Mouse (Mus musculus) intestine, embryonic 16.5 days (tissue): ENCODE measurements around the gene Gtf2e1. TPM values are rescaled to one million over a fixed set of nuclear protein-coding genes. Genes with fewer than 3 reads are reported as not detected.

Experiments
- ATAC-seq: fragments of 200-750 bp; cut with Nextera tagmentation; 2 replicates; pipeline ENCODE4 v1.8.0; 2017; ENCODE audit warnings: moderate TSS enrichment, moderate library complexity
- H3K27ac ChIP-seq: fragments of 300-500 bp; sonication (generic); 2 replicates; pipeline ENCODE4 v1.5.1; 2014; ENCODE audit warnings: mild to moderate bottlenecking, low read length
- H3K27me3 ChIP-seq: fragments of 300-500 bp; sonication (generic); replicated peaks from 2 replicates; pipeline ENCODE4 v1.6.1; 2014; ENCODE audit warnings: low read length, control low read depth, mixed read lengths; ENCODE audit not compliant: control insufficient read depth, insufficient read depth
- H3K36me3 ChIP-seq: fragments of 300-500 bp; sonication (generic); 2 replicates; pipeline ENCODE4 v1.6.1; 2014; ENCODE audit warnings: low read length, control low read depth; ENCODE audit not compliant: control insufficient read depth, insufficient read depth
- H3K4me1 ChIP-seq: fragments of 300-500 bp; sonication (generic); 2 replicates; pipeline ENCODE4 v1.6.1; 2014; ENCODE audit warnings: low read length, control low read depth, mixed read lengths; ENCODE audit not compliant: control insufficient read depth, insufficient read depth
- H3K4me2 ChIP-seq: fragments of 300-500 bp; sonication (generic); 2 replicates; pipeline ENCODE4 v1.6.1; 2014; ENCODE audit warnings: low read depth, low read length, control low read depth
- H3K4me3 ChIP-seq: fragments of 300-500 bp; sonication (generic); 2 replicates; pipeline ENCODE4 v1.5.1; 2014; ENCODE audit warnings: mild to moderate bottlenecking, low read length
- H3K9ac ChIP-seq: fragments of 300-500 bp; sonication (generic); 2 replicates; pipeline ENCODE4 v1.6.1; 2014; ENCODE audit warnings: low read depth, low read length
- H3K9me3 ChIP-seq: fragments of 300-500 bp; sonication (generic); 2 replicates; pipeline ENCODE4 v1.6.1; 2016; ENCODE audit warnings: low read length, control low read depth; ENCODE audit not compliant: control insufficient read depth
- WGBS: fragments of 180-500 bp; shearing (Covaris S2); extraction: QIAGEN DNeasy Blood & Tissue Kit; methylation state at CpG from one replicate; pipeline ENCODE4 v1.1.7; 2014; 5-methylcytosine and 5-hydroxymethylcytosine counted together
- polyA plus RNA-seq: library from polyadenylated mRNA; unstranded; fragments of >200 nt; fragmentation: Nextera tagmentation; extraction: Ambion mirVana; gene quantifications from 2 replicates; pipeline ENCODE4 v1.2.1, GENCODE M21; 2015

Gtf2e1 gene
- polyA plus RNA-seq, 1 experiment from 2014 or later: 16.4 TPM

- Histone ChIP-seq H3K9me3 (peaks cover 4% of the 10 kb centered on the region; the same call in 1 of the 2 replicates), H3K9ac (no peak overlapping the region), H3K4me1 (no peaks in the 10 kb centered on the region), H3K4me3 (no peak overlapping the region), H3K27me3 (no peaks in the 10 kb centered on the region), H3K27ac (no peak overlapping the region), H3K4me2 (no peak overlapping the region), H3K36me3 (peaks cover 9% of the 10 kb centered on the region)
- 94% methylated on average over 3 of the region's 3 CpGs for WGBS
- ATAC-seq: no peak
These were observed 12.8 kb downstream of the Gtf2e1 start for GRCm38 (mm10) chr16:37526688-37527223.

GRCm38 (mm10) chr16:37525121-37525520, 14.5 kb downstream of the Gtf2e1 start:
- H3K4me1 ChIP-seq: no peaks in the 10 kb centered on the region
- no peak for ATAC-seq
- H3K4me2 ChIP-seq: no peak overlapping the region
- WGBS: 77% methylated on average over 2 of the region's 2 CpGs
- H3K27me3 ChIP-seq: no peaks in the 10 kb centered on the region
- H3K4me3 ChIP-seq: no peak overlapping the region
- peaks cover 16% of the 10 kb centered on the region for H3K36me3 ChIP-seq
- no peak overlapping the region for H3K9ac ChIP-seq
- H3K9me3 ChIP-seq: peaks cover 4% of the 10 kb centered on the region; the same call in 1 of the 2 replicates
- no peak overlapping the region for H3K27ac ChIP-seq

GRCm38 (mm10) chr16:37522100-37522697, 17.4 kb downstream of the Gtf2e1 start:
- no peak overlapping the region for H3K27ac ChIP-seq

GRCm38 (mm10) chr16:37520190-37521040, 19.2 kb downstream of the Gtf2e1 start:
- ATAC-seq: no peak
- peaks cover 16% of the 10 kb centered on the region for H3K36me3 ChIP-seq

More at GRCm38 (mm10) chr16:37522100-37522697, 17.4 kb downstream of the Gtf2e1 start:
- Histone ChIP-seq H3K4me2 (no peak overlapping the region), H3K36me3 (peaks cover 16% of the 10 kb centered on the region), H3K4me1 (no peaks in the 10 kb centered on the region), H3K9me3 (peaks cover 4% of the 10 kb centered on the region; the same call in 1 of the 2 replicates), H3K4me3 (no peak overlapping the region), H3K27me3 (no peaks in the 10 kb centered on the region), H3K9ac (no peak overlapping the region)
- 93% methylated on average over 7 of the region's 7 CpGs for WGBS
- no peak for ATAC-seq

GRCm38 (mm10) chr16:37519721-37520120, 19.9 kb downstream of the Gtf2e1 start:
- Histone ChIP-seq H3K9me3 (peaks cover 4% of the 10 kb centered on the region; the same call in 1 of the 2 replicates), H3K9ac (no peak overlapping the region), H3K27me3 (no peaks in the 10 kb centered on the region), H3K27ac (no peak overlapping the region), H3K36me3 (peaks cover 16% of the 10 kb centered on the region), H3K4me1 (no peaks in the 10 kb centered on the region), H3K4me2 (no peak overlapping the region), H3K4me3 (no peak overlapping the region)
- 97% methylated on average over 1 of the region's 1 CpGs for WGBS
- no peak for ATAC-seq

More at GRCm38 (mm10) chr16:37520190-37521040, 19.2 kb downstream of the Gtf2e1 start:
- Histone ChIP-seq H3K4me1 (no peaks in the 10 kb centered on the region), H3K27ac (no peak overlapping the region), H3K9ac (no peak overlapping the region), H3K4me3 (no peak overlapping the region), H3K4me2 (no peak overlapping the region), H3K27me3 (no peaks in the 10 kb centered on the region), H3K9me3 (peaks cover 4% of the 10 kb centered on the region; the same call in 1 of the 2 replicates)
- WGBS: 91% methylated on average over 2 of the region's 2 CpGs

- H3K27me3 ChIP-seq: no peaks in the 10 kb centered on the region
- peaks cover 11% of the 10 kb centered on the region for H3K36me3 ChIP-seq
- 83% methylated on average over 2 of the region's 2 CpGs for WGBS
- no peaks in the 10 kb centered on the region for H3K4me1 ChIP-seq
- H3K27ac ChIP-seq: no peak overlapping the region
- peaks cover 2% of the 10 kb centered on the region; the same call in 1 of the 2 replicates for H3K9me3 ChIP-seq
- H3K4me3 ChIP-seq: no peak overlapping the region
- no peak for ATAC-seq
- H3K9ac ChIP-seq: no peak overlapping the region
- H3K4me2 ChIP-seq: no peak overlapping the region
These were observed 20.9 kb downstream of the Gtf2e1 start for GRCm38 (mm10) chr16:37518662-37519061.

GRCm38 (mm10) chr16:37517596-37518211, 21.9 kb downstream of the Gtf2e1 start:
- Histone ChIP-seq H3K27me3 (no peaks in the 10 kb centered on the region), H3K27ac (no peak overlapping the region), H3K4me1 (no peaks in the 10 kb centered on the region), H3K9me3 (no peaks in the 10 kb centered on the region), H3K36me3 (peaks cover 8% of the 10 kb centered on the region), H3K4me2 (no peak overlapping the region), H3K9ac (no peak overlapping the region), H3K4me3 (no peak overlapping the region)
- no peak for ATAC-seq
- WGBS: 93% methylated on average over 4 of the region's 4 CpGs

- no peaks in the 10 kb centered on the region for H3K9me3 ChIP-seq
- no peak overlapping the region for H3K27ac ChIP-seq
- H3K36me3 ChIP-seq: peaks cover 8% of the 10 kb centered on the region
- 82% methylated on average over 6 of the region's 6 CpGs for WGBS
- H3K4me2 ChIP-seq: no peak overlapping the region
- no peaks in the 10 kb centered on the region for H3K4me1 ChIP-seq
- no peak overlapping the region for H3K4me3 ChIP-seq
- H3K9ac ChIP-seq: no peak overlapping the region
- no peak for ATAC-seq
- H3K27me3 ChIP-seq: no peaks in the 10 kb centered on the region
These were observed 23.1 kb downstream of the Gtf2e1 start for GRCm38 (mm10) chr16:37516376-37516993.

- Histone ChIP-seq H3K4me2 (no peak overlapping the region), H3K4me1 (no peaks in the 10 kb centered on the region), H3K9ac (no peak overlapping the region), H3K36me3 (peaks cover 8% of the 10 kb centered on the region; the same call in 1 of the 2 replicates), H3K4me3 (no peak overlapping the region), H3K27ac (no peak overlapping the region), H3K27me3 (no peaks in the 10 kb centered on the region), H3K9me3 (no peaks in the 10 kb centered on the region)
- ATAC-seq: no peak
- WGBS: 84% methylated on average over 8 of the region's 8 CpGs
These were observed 24.9 kb downstream of the Gtf2e1 start for GRCm38 (mm10) chr16:37514644-37515043.
